Mouse (Mus musculus) Muller cell, postnatal 12 days (primary cell): ENCODE results near the gene Rabgap1l.

ENCODE experiments used
- DNase-seq: peaks from one replicate; pipeline ENCODE4 v3.0.0-alpha.2; 2015; ENCODE audit errors: inconsistent ontology term

Gene Rabgap1l

DNA sequence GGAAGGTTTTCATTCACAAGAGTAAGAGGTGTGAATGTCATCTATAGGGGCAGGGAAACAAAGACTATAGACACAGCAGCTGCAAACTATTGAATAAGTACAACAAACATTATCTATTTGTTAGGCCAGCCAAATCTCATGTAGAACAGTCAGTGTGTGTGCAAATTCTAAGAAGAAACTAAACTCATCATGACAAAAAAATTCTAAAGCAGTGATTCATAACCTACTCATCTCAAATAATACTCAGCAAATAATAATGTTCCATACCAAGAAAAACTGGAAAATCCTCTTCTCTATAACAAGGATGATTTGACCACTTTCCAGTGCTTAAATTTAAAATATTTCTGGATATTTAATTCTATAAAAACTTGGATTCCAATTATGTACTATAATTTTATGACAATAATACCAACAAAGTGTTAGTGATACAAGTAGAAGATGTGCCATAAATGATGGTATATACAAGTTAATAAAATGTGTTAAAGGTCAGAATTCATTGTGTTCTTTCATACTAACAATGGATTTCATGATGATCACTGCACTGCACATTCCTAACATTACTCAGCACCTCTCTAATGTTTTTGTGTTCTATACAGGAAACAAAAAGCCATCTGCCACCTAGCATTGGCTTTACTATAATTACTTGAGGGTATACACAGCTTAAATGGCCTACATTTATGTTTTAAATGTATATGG lies 196.6 kb downstream of the Rabgap1l start:
- DNase-seq: peak; percentile 63

DNA sequence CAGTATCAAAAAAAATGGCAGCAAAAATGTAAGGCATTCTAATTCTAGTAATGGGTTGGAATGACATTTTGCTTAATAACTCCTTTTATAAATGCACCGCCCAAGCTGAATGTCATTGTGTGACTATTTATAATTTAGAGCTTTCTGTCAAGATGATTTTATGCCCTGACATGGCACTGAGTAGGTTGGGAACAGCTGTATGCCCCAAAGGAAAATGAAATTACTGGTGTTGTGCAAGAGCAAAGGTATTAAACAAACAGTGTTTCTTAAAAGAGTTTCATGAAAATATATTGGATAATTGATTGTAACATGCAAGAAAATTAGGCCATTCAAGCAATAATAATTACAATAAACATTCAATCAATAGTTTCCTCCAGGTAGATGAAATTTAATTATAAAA lies 198.4 kb downstream of the Rabgap1l start:
- DNase-seq: no peak

DNA sequence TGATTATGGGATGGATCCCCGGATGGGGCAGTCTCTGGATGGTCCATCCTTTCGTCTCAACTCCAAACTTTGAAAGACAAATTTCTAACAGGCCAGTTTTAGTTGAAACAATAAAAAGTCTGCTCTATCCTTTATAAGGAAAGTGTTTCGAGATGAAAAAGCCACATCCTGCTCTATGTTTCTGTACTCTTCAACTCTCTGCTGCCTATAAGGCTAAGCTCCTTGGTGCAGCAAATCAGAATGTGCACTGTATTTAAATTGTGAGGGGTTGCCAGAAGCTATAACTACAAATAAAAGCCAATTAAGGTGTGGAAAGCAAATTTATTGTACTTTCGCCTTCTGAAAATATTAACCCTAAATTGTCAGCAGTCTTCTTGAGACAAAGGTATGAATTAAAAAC lies 198.9 kb downstream of the Rabgap1l start:
- DNase-seq: no peak

DNA sequence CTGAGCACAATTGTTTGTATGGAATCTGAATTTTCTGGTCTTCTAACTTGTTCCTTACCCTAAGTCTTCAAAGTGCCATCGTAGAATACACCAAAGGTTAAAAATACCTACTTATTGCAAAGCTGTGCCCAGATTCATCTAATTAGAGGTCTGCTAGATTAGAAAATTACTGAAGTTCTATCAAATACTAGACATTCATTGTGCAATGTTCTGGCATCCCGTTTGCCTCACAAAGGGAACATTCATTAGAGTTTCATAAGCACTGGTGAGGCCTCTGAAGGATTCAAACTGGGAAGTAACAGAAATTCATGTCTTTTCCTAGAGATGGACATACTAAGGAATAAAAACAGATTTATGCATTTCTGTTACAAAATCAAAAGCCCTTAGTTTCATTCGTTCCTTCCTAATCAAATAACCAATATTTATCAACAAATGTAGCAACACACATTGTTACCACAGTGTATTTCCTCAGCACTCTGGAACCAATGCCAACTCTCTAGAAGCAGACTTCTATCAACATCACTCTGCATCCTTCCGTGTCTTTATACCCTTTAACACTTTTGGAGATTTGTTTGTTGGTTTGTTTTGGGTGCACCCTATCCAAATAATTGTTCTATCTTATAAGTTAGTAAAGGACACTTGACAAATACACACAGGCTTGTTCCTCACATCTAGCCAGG lies 204.0 kb downstream of the Rabgap1l start:
- peak; percentile 85 for DNase-seq

DNA sequence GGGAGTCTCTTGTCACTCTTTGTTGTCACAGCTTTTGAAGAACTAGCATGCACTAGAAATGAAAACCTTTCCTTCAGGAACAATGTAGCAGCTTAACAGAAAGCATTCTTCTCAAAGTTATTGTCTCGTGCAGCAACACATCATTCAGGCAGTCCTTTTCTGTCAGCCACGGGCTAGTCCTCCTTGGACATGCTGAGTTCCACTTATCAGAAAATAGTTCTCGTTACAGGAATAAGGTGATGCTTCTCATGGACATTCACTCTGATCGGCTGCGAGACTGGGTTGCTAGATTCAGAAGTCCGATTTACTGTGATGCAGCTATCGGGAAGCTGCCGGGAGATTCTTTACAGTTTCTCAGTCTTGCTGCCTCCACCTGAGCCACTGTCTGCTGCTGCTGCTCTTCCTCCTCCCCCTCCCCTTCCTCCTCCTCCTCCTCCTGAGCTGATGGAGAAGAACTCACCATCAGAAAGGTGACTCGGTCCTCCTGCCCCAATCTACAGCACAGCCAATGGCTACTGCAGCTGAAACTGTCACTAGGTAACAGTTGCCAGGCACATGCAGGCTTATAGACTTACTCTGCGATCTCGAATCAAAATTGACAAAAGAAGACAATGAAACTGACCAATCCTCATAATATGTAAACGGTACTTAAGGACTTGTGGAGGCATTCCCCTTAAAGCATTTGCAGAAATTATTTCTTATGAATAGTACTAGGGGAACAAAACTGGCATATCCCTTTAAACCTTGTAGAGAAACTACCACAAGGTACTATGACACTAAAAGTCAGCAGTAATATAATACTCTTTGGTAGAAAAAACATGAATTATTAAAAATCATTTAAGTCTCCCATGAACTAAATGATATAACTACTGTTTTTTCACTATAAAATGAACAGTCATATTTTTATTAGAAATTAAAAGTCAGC lies 213.4 kb downstream of the Rabgap1l start:
- DNase-seq: no peak

DNA sequence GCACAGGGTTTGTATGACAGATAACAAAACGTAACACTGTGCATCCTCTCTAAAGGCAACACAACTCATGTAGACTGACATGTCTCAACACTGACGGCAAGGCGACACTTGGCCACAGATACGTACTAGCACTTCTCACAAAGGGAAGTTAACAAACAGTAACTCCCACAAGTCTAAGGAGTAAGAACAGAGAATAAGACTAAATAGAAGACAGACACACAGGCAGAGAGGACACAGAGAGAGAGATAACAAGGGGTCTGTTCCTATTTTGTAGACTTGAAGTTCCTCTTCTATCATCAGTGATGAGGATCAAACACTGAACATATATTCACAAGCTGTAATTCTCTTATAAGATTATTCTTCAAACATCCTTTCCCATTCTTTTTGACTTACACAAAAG lies 216.9 kb downstream of the Rabgap1l start:
- no peak for DNase-seq

DNA sequence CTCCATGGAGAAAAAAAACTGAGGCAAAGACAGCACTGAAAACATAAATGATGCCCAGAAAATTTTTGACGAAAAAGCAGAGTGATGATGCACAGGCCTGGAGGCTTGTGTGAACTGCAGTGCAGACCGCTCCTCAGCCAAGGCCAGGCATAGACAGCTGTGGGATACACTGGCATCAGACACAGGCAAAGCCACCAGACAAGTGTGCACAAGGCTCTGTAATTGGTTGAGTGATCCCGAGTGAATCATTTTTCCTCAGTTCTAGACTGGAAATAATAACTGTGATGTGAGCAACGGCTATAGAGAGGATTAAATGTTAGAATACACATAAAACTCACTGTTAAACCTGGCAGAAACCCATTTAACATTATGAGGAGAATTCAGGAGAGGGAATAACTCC lies 219.0 kb downstream of the Rabgap1l start:
- DNase-seq: no peak

DNA sequence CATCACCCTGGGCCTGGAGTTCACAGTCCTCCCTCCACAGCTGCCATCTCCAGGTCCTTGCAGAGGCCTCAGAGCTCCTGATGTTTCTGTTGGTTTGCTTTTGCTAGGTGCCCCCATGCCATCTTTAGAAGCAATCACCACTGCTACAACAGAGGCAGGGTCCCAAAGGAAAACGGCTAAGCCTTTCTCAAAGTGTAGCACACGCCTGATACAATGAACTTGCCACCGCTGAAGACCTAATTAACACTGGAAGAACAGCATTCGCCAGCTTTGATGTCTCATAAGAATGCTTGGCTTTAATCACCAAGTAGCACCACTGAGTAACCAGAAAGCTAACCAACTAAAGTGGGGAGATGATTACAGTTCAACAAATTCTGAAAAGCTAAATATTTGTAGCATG lies 226.6 kb downstream of the Rabgap1l start:
- no peak for DNase-seq

DNA sequence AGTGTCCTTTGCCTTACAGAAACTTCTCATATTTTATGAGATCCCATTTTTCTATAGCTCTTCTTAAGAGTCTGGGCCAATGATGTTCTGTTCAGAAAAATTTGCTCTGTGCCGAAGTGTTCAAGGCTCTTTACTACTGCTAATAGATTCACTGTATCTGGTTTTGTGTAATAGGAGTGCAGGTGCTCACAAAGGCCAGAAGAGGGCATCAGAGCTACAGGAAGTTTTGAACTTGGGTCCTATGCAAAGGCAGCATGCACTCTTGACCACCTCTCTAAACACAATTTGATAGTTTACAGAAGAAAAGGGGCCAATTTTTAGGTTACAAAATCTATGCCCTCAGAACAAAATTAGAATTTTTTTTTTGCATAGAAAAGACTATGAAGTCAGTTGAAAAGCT lies 231.6 kb downstream of the Rabgap1l start:
- no peak for DNase-seq

DNA sequence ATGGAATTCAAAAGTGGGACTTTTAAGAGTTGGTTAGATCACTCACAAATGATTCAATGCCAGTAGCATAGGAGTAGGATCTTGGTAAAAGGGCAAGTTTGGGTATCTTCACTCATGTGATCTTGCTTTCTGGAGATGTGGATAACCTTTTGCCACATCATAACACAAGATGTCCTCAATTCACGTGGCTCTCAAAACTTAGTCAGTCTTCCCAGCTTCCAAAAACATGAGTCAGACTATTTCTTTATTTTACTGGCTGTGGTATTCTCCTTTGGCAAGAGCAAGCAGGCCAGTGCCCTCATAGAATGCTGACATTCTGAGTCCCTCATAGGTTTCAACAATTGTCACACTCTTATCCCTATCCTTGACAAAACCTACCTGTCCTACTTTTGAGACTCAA lies 242.4 kb downstream of the Rabgap1l start:
- DNase-seq: peak; percentile 68

DNA sequence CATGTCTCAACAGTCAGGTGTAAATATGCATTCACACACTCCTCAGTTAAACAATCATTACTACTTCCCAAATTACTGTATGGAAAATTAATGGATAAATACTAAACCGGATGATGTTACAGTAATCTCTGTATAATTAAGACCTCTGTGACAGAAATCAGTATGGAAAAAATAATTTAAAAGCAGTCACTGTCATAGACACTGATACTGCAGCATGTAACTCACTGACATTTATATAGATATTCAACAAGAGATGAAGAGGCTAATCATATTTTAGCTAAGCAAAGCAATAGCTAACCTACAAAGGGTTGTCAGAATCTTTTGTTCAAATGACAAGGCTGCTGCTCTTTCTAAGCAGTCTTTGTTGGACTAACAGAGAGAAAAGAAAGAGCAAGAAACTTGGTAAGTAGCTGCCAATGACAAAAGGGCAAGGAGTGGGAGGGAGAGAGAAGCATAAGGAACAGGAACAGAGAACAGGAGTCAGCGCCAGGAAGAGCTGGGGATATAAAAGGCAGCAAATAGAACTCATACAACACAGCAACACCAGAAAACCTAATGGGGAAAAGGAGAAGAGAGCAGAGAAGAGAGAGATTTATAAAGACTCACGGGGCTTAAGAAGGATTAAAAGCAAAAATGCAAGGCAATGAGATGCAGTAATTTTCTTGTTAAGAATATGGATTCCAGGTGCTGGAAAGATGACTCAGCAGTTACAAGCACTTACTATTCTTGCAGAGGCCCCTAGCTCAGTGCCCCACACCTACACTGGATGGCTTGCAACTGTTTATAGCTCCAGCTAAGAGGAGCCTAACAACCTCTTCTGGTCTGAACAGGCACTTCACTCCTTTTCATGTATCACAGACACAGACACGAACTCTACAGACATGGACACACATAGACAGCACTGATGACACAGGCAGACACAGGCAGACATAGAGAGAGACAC lies 244.8 kb downstream of the Rabgap1l start:
- no peak for DNase-seq

DNA sequence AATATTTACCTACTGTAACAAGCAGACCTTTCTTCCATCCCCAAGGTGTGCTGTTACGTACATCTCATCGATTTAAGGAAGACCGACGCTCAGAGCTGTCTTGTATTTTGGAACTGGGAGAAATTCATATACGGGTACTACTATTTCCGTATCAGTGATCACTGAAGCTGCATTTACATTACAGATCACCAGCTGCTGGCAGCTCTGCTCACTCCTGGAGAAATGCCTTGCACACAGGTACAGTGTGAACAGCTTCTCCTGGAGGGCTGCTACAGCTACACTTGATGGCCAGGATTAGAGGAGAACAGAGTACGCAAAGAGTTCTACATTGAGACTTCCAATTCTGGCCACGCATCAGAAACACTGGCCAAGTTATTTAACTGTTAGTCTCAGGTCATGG lies 257.4 kb downstream of the Rabgap1l start:
- DNase-seq: no peak

DNA sequence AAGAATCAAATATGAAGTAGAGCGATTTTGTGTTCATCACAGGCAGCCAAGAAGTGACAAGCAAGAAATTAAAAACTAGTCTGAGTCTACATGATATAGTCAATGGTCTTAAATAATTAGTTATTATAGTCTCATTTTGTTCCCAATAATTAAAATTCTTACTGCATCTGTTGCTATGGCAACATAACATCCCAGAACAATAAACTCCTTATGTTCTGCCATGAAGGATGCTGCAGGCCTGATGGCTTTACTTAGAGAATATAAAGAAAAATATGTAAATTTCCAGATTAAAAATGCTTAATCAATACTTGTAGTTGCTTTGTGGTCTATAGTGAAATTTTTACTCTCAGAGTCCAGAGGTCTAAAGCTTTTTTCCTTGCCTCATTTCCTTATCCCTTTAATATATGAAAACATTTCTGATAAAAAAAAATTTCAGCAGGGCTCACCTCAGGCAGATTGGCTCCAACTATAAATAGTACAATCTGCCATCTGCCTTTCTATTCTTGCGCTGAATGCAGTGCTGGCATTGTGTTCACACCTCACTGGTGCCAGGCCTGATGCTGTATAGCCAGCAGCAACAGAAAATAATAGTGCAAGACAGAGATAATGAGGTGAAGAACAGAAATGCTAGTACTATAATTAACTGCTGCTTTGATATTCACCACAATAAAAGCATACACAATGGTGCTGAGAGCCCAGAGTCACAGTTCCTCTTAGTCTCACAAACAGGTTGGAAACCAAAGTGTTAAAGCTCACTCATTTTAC lies 258.3 kb downstream of the Rabgap1l start:
- DNase-seq: no peak

DNA sequence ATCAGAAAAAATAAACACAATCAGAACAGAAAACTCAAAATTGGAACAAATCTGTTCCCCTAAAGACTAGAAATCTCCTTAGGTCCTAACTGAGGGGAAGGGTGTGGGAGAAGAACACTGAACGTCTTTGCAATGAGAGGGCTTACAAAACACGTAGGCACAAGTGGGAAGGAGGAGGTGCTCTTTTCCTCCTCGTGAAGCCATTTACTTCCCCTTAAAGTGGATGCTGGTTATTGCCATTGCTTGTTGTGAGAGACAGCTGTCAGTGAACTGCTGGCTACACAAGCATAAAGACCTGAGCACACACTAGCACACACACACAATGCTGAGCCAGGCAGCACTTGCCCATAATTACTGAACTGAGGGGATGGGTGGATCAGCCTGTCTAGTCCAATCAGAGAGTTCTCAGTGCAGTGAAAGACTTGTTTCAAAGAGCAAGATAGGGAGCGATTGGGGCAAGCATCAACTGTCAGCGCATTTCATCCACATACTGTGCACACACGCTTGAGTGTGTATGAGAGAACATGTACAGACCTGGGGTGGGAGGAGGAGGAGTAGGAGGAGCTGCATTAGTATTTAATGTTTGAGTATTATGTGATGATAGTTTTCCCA lies 259.7 kb downstream of the Rabgap1l start:
- DNase-seq: no peak

DNA sequence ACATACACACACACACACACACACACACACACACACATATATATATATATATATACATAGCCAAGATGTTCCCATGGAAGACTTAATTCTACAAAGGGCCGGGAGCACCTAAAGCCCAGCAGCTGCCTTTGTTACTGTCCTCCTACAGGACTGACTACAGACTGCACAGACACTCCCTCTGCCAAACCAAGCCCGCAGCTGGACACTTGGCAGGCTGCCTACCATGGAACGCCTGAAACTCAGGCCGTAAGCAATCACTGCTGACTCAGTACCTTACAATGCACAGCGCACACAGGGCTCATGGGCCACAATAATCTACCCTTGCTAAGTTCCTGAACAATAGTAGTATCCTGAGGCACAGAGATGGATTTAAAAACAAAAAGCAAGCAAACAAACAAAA lies 261.6 kb downstream of the Rabgap1l start:
- DNase-seq: peak; percentile 91

DNA sequence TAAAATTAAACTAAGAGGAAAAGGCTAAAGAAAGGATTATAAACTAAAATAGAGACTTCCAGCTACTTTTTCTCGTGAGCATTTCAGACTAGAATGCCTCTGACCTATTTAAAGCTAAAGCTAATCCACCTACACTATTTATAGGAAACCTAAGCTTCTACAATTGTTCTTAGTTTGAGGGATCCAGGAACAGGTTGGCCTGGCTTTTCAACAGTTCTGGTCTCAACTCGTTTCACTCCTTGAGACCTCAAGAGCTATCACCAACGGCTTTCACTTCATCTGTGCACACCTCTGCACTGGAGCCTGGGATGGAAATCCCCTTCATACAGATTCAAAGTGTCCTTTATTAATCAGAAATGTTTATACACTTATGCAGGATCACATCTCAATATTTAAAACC lies 271.1 kb downstream of the Rabgap1l start:
- no peak for DNase-seq

DNA sequence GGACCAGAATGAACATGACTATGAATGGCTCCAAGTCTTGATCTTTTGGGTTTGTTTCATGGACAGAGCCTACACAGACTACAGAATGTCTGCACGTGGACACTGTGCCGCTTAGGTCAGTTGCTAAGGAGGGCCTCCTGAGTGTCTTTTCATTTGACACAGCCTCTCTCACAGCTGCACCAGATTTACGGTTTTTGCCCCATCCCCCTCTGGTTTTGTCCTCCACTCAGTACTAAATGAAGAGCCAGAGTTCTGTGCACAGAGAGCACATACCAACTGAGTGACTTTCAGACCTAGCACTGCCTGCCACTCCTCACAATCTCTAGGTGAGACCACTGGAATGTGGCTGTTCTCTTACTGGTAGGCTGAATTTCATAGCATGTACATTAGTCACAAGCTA lies 272.3 kb downstream of the Rabgap1l start:
- DNase-seq: peak; percentile 80

DNA sequence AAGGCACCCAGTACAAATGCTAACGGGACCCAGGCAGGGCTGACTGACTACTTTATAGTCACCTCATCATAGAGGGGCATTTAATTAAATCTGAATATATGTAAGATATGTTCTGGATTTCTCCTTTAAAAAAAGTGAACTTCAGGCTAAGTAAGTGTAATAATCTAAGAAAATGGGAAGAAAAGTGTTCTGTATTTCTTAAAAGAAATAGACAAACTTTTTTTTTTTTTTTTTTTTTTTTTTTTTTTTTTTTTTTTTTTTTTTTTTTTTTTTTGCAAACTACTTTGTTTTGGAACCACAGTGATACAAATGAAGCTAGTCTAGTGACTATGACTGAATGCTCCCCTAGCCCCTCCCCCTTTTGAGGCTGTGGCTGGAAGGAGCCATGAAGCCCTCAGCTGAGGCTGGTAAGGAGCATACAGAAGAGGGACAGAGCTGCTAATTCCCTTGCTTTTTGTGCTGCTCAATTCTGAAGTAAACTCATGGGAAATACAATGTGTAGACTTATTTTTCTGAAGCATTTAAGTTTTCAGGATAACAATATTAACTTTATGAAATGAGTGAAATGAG lies 273.0 kb downstream of the Rabgap1l start:
- peak; percentile 35 for DNase-seq

DNA sequence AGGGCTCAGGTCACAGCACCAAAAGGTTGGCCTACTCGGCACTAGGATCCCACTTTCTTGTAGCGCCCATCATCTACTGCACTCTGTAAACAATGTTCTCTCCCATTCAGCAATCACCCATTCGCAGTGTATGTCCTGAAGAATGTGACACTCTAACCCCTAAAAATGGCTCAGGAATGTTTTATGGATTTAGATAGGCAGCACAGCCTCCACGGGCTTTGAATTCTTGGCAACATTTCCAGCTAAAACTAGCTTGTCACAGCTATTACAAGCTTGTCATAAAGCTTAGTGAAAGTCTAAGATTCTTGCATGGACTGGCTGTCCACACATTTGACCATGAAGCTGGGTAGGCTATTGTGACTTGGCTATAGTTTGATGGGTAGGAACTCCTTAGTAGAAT lies 274.5 kb downstream of the Rabgap1l start:
- DNase-seq: peak; percentile 40

DNA sequence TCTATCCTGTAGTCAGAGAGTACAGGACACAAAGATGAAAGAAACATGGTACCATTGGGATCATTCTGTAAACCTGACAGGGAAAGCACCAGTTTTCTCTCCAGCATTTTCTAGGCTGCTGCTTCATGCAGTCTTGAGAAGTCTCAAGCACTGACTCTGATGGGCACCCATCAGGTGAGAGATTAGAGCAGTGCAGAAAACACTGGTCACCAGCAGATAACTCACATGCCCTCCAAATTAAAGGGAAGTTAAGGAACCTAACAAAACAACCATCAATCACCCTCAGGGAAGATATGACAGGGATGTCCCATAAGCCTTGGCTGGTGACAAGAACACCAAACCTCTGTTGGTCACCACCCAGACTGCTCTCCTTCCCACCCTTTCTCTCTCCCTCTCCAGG lies 285.2 kb downstream of the Rabgap1l start:
- DNase-seq: no peak
